Mouse (Mus musculus) spleen, postnatal 10 days (tissue): ENCODE results near the gene Lrpap1.
A peak's percentile ranks its signal among the peaks of the same experiment; 100 is the strongest.

Experiments used
- DNase-seq, 2 experiments: peaks; one replicate each; pipeline ENCODE4 v3.0.0; 2021 to 2022; ENCODE audit warnings: low spot score in 2 of 2

The Lrpap1 gene

GRCm38 (mm10) chr5:35120024-35120423 lies 14.5 kb upstream of the Lrpap1 start:
- DNase-seq: no peak

- no peak for DNase-seq
These were observed 12.9 kb upstream of the Lrpap1 start for GRCm38 (mm10) chr5:35118418-35118817.

DNA sequence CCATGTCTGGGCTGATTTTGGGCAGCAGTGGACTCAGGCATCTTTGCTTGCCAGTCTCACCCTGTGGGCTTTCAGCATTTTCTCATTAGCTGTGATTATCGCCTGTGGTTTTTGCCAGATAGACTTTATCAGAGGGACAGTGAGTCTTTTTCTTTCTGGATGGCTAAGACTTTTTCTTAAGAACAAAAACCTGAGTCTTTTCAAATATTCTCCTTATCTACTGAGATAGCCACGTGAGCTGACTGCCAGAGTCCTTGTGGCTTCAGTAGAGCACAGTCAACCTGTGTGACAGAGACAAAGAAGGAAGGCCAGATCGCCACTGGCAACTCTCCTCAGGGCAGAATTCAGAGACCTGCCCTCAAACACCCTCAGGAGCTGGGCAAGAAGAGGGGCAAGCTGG lies 12.1 kb upstream of the Lrpap1 start:
- DNase-seq: no peak

DNA sequence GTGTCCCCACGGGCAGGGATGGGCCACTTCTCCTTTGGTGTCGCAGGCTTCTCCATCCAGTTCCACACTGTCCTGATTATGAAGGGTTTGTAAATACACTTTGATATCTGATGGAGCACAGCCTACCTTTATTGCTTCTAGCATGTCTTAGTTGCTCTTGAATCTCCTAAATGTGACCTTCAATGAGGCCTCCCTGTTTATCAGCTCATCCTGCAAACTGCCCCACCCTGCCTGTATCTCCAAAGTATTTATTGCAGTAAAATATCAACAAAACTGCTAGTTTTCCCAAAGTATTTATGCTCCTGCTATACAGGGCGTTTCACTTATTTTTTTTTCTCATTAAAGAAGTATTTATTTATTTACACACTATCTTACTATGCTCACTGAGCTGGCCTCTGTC lies 10.4 kb upstream of the Lrpap1 start:
- no peak for DNase-seq

DNA sequence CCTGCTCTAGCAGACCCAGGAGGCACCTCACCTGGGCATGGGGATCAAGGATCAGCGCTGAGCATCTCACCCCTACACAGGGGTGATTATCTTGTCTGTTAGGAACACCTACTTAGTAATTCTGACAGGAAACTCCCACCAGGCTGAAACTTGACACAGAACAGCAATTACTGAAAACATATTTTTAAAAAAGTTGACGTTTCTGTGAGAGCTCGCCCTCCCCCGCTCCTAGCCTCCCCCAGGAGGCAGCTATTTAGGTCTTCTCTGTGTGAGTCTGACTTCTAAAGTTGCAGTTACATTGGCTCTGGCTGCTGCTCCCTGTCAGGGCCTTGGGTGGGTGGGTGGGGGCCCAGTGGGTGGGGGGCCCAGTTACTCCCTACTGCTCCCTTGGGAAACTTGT lies 6.9 kb upstream of the Lrpap1 start:
- no peak for DNase-seq

DNA sequence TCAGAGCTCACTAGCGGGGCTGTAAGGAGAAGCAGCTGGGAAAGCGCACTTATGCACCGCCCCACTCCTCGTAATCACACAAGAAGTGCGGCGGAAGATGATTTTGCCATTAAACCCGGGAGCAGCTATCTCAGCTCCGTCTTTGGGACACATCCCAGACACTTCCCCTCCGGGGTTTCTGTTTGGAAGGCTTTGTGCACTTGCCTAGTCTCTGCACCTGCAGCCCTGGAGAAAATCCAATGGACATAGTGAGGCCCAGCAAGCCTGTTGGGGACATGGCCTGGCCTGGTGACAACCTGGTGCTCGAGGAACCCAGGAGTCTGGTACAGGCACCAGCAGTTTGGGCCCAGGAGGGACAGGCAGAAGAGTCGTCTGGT lies 344 bp upstream of the Lrpap1 start:
- DNase-seq: no peak

GRCm38 (mm10) chr5:35104183-35104959 lies 1.2 kb downstream of the Lrpap1 start:
- no peak for DNase-seq

GRCm38 (mm10) chr5:35103528-35103927 lies 2.0 kb downstream of the Lrpap1 start:
- no peak for DNase-seq

DNA sequence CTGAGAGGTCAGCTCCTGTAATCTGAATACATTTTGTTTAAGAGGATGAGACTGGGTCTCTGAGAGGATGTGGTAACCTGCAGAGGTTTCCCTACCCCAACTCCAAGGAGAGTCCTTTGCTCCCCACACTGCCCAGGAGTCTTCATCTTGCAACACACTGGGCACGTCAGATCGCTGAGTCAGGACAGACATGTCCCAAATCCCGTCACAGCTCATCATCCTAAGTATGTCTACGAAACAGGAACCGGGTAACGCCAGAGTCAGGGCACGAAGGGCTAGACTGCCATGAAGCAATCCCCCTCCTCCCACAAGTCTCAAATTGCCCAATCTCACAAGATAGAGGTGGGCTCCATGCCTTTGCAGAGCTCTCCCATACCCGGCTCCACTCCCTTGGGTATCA lies 2.5 kb downstream of the Lrpap1 start:
- no peak for DNase-seq

- DNase-seq: no peak
These were observed 13.9 kb downstream of the Lrpap1 start for GRCm38 (mm10) chr5:35091636-35092035.

DNA sequence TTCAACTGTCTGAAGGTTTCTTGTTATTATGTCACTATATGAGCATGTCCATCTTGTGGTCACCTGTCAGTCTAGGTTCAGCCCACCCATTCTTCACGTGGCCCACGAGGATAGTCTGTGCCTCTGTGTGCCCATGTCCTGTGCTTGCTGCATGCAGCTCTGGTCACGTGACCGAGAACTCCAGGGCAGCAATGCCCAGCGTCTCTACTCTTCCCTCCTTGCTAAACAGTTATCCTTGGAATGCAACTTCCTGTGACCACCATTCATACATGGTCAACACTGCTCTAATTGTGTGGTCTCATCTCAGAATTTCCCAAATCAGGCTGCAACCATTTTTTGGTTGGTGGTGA lies 16.0 kb downstream of the Lrpap1 start:
- no peak for DNase-seq

DNA sequence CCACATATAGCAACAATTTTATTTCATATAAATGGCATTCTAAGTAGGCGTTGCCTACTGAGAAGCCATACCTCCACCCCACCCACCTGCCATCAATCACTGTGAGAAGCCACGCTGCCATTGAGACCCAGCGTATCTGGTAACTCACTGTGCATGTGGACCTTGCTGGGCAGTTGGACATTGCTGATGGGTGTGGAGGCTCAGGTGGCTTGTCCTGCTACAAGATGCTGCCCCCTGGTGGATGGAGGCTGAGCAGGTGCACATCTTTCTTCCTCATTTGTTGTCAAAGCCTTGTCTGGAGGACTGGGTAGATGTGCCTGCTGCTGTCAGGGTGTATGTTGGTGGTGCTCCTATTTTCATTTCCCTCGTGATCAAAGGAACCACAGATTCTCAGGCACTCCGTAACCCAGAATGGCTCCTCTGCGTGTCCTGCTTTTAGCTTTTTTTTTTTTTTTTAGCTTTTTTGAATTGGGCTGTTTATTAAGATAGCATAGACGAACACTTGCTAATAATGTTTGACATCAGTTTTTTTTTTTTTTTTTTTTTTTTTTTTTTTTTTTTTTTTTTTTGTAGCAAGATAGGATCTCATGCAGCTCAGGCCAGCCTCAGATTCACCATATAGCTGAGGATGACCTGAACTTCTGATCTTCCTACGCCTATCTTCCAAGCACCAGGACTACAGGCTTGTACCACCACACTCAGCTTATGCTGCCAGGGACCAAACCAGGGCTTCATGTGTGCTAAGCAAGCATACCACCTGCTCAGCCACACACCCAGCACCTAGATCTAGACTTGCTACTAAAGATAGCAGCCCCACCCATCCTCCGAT lies 16.6 kb downstream of the Lrpap1 start:
- peak; percentile 64 to 86 for DNase-seq

DNA sequence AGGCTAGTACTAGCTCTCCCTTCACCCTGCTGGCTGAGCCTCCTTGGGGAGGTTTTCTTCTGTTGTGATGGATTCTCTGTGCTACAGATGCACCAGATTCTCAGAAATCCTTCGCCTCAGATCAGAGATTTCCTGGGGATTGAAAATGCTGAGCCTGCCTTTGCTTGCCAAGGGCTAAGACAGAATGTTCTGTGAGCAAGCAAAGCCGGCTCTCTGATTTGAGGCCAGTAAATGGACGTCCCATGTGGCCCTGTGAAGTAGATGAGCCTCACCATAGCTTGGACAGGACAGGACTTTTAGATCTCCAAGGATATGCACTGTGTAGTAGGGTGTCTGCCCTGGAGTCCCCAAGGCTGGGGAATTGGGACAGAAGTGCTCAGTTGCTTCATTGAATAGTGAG lies 20.7 kb downstream of the Lrpap1 start:
- no peak for DNase-seq

- no peak for DNase-seq
These were observed 26.5 kb downstream of the Lrpap1 start for GRCm38 (mm10) chr5:35079101-35079500.

DNA sequence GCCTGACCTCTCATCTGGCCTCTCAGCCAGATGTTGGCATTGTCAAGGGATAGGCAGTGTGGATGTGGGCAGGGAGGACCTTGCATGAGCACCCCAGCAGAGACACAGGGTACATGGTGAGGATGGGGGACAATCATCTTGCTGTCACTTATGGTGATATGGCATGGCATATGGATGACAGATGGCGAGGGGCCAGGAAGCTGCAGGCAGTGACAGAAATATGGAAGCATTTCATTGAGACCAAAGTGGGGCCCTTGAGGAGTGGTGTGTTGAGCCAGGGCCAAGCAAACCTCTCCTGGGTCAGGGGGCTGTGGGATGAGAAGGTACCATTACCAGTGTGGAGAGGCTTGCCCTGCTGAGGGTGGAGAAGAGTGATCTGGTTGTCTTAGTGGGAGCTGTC lies 29.2 kb downstream of the Lrpap1 start:
- DNase-seq: no peak

- DNase-seq: no peak
These were observed 31.6 kb downstream of the Lrpap1 start for GRCm38 (mm10) chr5:35073992-35074391.

DNA sequence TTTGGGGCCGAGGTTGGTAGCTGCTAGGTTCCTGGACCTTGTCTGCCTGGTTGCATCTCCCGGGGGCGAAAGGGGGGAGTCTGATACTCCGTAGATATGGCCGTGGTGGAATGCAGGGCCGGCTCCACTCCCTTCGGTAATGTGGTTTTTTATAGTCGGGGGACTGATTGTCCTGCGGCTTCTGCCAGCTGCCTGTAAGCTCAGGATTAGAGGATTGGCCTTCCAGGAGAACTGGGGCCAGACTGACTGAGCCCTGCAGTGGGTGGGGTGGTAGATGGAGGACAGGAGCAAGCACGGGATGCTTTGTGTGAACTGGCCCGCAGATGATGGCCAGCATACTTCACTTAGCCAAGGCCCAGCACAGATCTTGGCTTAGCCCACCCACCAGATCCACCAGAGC lies 32.3 kb downstream of the Lrpap1 start:
- DNase-seq: no peak

DNA sequence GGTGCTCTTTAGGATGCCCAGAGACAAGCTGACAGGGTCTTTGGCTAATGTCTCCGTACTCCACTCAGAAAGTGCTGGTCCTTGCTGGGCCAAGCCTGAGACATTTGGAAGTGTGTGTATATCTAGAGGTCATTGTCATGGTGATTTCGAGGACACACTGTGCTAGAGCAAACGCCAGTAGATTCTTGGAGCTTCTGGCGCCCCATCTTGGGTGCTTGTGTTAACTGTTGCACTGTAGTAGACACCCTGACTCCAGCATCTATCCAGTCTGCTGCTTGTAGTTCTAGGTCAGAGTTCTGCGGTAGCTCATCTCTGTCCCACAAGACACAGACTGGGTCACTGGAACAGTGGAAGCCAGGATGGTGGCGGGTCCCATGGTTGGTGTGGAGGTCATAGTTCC lies 33.7 kb downstream of the Lrpap1 start:
- DNase-seq: no peak

GRCm38 (mm10) chr5:35070953-35071352 lies 34.6 kb downstream of the Lrpap1 start:
- DNase-seq: no peak

DNA sequence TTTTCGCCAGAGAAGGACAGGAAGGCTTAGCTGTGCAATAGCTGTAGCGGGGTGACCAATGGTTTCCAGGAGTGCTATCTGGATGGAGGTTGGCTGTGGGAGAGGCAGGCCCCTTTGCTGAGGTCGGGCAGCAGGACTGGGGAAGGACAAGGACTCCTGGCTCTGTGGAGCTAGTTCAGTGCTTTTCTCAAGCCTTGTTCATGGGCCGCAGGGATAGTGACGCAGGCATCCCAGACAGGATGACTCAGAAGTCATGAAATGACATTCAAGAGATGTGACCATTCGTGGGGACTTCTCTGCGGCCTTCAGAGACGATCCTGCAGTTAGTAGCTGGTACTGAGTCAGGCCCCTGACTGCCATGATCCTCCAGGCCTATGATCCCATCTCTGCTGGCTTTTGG lies 35.3 kb downstream of the Lrpap1 start:
- DNase-seq: no peak

- no peak for DNase-seq
These were observed 35.7 kb downstream of the Lrpap1 start for GRCm38 (mm10) chr5:35069841-35070240.

DNA sequence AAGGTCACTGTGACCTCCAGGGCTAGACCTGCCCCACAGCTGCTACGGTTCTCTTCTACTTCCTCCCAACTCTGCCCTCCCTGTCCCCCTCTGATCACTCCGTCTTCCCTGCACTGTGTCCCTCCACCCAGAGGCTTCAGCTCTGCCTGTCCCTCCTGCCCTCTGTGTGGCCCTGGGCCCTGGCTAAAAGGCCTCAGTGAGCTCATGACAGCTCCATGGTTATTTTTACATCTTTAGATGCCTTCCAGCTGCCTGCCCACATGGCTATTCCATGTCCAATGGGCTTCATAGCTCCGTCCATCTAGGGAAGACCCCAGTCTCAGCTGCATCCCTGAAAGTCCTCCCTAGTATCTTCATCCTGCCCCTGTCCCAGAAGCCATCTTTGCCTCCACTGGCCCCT lies 45.5 kb downstream of the Lrpap1 start:
- DNase-seq: no peak

DNA sequence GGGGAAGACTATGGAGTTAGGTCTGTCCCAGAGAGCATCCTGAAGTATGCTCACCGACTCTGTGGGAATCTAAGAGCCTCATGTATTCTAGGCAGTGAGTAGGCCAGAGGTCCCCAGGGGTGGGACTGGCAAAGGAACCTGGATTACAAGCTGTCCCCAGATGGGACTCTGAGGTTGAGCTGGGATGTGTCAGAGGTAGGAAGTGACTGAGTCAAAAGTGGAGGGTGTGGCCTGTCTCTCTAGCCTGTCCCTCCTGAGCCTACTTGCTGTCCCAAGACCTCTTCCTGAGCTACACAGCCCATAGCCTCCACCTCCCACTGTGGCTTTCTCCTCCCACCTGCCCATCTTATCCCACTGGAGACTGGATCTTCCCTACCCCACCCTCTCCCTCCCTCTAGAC lies 47.4 kb downstream of the Lrpap1 start:
- no peak for DNase-seq
